Mouse (Mus musculus) gastrocnemius, postnatal 25 days (tissue): ENCODE measurements around the gene Nelfa. TPM values are rescaled to one million over a fixed set of nuclear protein-coding genes. Genes with fewer than 3 reads are reported as not detected.
"Not testable (repeated sequence)": the region's sequence is repeated elsewhere in the genome, so short reads cannot be mapped to it uniquely, and the experiment has no call there.

ENCODE experiments used
- DNase-seq: peaks from one replicate; pipeline ENCODE4 v3.0.0; 2022
- microRNA-seq, 2 experiments: library from miRNA; unstranded; fragments of <30 nt; microRNA quantifications; one replicate each; pipeline ENCODE4 v1.2.0; 2021; ENCODE audit warnings: borderline replicate concordance in 2 of 2
- total RNA-seq, 2 experiments: library from RNA; stranded (reverse); gene quantifications; 1 replicate in 1 of 2; 2 replicates in 1 of 2; pipeline ENCODE4 v1.2.3; 2021

The Nelfa gene
- total RNA-seq, 2 experiments from 2014 or later = 4.7 to 6.6 TPM

DNA sequence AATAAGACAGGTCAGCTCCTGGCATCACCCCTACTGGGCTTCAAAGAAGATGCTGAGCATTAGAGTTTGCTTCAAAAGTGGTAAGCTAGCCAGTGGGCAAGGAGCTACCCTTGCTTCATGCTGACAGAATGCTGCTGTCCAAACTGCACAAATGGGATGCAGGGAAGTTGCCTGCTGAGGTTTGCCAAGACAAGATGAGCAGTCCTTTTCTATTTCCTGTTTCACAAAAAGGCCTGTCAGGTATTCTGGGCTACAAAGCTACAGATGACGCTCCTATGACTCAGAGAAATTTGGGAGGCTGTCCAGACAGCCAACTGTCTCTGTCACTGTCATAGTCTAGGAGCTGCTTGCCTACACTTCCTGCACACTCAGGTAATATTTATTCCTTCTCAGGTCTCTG lies 16.7 kb downstream of the Nelfa start:
- no peak for DNase-seq

DNA sequence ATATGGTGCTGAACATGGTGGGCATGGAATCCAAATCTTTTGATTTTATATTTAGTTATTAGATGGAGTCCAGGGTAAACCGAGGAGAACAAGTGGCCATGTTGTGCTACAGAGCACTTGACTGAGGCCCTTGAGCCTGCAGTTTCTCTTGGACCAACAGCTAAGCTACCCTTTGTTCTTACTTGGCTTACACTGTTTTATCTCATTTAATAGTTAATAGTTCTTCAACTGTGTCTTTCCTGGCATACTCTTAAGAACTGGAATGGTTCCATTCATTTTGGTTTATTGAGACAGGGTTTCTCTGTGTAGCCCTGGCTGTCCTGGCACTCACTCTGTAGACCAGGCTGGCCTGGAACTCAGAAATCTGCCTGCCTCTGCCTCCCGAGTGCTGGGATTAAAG lies 19.6 kb downstream of the Nelfa start:
- DNase-seq = not testable (repeated sequence)

DNA sequence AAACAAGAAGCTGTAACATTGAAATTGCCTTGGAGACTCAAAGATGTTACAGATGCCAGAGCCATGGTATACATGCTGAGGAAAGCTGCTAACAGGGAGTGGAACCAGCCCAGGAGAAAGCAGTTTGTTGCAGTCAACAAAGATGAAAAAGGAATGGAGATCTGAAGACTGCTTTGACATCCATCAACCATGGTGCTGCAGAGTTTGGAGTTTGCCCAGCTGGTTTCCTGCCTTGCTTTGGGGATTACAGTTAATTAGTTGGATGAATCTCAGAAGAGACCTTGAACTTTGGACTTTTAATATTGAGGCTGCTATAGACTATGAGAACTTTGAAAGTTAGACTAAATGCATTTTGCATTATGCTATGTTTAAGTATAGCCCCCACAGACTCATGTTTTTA lies 21.2 kb downstream of the Nelfa start:
- not testable (repeated sequence) for DNase-seq

DNA sequence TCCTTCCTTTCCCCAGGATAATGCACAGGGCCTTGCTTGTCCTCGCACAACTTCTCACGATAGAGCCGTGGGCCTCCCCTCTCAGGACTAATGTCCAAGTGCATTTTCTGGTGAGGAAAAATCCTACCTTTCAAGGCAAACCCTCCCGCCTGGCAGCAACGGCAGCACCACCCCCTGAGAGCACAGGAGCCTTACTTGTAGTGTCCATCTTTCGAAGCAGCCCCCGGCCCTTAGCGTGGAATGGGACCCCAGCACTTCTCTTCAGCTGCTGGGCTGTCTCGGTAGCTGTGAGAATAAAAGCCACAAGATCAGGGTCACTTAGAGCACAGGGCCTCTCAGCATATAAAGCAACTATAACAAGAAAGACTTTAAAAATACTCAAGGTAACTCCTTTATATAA lies 33.0 kb downstream of the Nelfa start:
- no peak for DNase-seq

DNA sequence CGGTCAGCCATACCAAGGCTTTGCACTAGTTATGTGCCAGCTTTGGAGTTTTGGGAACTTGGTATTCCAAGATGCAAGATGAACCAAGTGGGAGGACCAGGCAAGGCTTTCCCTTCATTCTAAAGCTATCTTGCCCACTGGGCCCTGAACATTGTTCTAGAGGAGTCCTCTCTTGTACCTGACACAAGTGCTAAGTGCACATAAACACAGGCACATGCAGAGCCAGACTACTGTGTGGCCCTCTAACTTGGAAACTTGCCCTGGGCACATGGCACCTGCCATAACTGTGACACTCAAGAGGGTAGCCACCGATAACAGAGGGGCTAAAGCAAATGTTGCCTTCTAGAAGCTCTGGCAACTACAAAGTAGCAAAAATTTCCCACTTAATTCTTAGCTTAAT lies 33.5 kb downstream of the Nelfa start:
- DNase-seq = no peak

DNA sequence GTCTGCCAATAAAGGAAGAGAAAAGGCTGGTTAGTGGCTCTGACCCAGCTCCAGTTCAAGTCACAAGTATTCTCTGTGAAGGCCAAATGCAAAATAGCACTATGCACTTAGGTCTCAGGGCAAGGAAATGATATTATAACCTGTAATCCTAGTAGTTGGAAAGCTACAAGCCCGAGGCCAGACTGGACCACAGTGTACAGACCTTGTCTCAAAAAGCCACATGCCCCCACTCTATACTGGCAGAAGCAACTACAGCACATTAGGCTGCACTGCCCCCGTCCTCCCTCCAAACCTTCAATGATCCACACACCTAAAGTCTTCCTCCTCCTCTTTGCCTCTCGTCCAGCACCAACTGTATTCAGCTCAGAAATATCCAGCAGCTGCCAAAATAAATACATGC lies 34.9 kb downstream of the Nelfa start:
- DNase-seq = no peak

DNA sequence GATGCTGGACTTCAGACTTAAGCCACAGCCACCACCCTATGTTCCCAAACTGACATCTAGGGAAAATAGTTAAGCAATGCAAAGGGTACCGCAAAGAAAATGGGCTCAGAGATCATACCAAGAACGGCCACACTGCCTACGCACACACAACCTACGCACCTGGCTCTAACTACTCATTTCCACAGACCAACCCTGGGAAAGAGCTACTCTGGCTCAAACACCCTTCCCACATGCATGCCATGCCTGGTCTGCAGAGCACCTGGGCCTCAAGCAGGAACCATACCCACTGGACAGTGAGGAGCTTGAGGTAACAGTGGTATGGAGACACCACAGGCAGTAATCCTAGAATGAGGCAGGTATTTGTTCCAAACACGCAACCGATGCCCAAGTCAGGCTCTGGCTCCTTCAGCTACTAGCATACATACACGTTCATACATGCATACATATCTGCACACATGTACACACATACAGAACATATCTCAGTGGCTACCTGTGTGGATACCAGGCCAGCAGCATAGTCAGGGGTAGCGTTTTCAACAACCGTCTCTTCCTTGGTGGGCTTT lies 35.4 kb downstream of the Nelfa start:
- no peak for DNase-seq

DNA sequence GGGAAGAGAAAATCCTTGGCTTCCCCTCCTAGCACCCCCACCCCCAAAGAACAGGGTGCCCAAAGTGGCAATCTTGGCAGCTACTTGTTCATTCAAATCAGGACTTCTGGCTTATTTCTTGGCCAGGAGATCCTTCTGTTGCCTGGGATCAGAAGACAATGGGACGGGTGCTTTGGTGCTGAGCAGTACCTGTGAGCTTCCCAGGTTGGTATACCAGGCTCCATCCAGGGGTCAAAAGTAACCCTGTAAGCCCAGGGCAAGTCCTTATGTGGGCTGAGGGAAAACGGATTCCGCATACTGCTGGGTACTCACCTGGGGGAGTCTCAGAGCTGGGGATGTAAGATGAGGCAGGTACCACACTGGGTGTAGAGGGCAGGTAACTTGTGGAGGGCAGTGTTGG lies 36.1 kb downstream of the Nelfa start:
- no peak for DNase-seq

DNA sequence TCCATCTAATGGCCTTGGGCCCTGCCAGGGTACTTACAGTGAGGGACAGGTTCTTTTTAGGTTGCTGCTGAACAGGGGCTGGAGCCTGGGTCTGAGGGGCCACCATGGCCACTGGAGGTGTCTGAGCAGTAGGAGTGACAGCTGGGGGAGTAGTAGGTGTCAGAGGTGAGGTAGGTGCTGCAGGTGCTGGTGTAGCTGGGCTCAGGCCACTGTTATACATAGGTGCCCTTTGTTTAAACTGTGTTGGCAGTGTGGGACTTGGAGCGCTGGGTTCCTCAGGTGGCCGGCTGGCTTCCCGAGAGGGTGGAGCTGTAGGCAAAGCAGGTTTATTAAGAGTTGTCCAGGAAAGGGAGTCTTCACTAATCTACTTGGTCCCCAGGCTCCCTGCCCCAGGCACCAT lies 37.0 kb downstream of the Nelfa start:
- DNase-seq = no peak

DNA sequence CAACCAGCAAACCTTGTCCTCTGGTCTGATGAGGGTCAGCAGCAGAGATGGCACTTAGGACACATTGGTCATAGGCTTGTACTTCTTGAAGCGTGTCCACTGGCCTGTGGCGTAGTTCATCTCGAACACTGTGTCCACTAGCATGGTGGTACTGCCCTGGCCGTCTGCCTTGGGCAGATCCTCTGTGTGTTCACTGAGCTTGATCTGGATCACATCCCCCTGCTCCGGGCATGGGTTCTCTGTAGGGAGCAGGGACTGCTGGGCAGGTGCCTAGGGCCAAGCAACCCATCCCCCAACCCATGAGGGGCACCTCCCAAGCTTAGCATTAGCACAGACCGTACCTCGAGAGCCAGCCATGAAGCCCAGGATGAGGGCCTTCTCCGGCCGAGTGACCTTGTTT lies 37.5 kb downstream of the Nelfa start:
- DNase-seq = no peak

DNA sequence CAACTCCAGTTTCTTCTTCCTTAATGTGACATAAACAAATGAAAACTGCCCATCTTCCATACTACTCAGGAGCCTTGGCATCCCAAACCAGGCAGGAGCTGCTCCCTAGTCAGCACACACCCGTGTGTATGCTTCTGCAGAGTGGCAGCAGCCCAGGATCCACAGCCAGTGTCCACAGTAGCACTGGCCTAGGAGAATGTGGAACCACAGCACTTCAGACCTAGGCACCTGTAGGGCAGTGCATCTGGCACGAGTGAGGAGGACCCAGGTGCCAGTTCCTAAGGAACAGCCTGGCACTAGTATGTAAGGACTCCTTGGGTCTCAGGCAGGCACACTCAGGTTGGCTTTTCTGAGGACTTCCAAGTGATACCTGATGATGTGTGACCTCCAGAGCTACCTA lies 39.1 kb downstream of the Nelfa start:
- DNase-seq = no peak

DNA sequence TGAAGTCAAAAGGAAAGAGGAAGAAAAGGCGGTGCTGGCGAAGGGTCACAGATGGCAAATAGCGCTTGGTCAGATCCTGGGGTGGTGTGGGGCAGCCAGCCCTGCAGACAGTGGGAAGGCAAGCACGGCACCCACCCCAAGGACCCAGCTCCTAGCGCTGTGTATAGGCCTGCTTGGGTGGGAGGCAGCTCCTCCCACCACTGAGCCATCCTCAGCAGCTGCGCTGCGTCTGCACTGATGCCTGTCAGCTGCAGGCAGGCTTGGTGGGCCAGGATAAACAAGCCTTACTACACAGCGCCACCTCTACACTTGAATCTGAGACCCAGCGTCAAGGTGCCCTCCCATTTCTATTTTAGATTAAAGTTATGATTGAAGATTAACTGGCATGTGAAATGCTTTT lies 41.1 kb downstream of the Nelfa start:
- no peak for DNase-seq

DNA sequence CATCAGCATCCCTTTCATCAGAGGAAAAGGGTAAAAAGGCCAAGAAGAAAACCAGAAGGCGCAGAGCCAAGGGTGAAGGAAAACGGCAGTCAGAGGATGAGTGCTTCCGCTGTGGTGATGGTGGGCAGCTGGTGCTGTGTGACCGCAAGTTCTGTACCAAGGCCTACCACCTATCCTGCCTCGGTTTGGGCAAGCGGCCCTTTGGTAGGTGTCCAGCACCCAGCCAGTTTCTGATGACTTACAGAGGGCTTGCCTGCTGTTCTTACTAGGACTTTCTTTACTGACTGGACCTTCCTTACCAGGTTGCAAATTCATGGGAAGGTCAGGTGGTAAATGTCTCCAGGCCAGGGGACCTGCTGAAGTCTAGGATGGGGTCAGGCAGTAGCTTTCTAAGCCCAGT lies 42.8 kb downstream of the Nelfa start:
- DNase-seq = no peak

DNA sequence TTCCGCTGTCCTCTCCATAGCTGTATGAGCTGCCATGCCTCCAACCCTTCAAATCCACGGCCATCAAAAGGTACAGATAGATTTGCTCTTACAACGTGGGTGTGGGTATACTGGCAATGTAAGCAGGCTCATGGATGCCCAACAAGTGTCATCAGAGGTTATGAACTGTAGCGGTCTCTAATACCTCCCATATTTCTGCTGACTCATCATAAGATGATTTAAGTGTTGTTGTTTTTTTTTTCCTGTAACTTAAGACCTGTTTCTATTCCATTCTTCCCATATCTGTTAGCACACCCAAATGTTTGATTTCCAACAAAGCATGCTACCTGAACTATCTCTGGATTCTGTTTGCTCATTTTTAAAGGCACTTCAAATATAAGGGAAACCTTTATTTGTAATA lies 55.1 kb downstream of the Nelfa start:
- DNase-seq = no peak

DNA sequence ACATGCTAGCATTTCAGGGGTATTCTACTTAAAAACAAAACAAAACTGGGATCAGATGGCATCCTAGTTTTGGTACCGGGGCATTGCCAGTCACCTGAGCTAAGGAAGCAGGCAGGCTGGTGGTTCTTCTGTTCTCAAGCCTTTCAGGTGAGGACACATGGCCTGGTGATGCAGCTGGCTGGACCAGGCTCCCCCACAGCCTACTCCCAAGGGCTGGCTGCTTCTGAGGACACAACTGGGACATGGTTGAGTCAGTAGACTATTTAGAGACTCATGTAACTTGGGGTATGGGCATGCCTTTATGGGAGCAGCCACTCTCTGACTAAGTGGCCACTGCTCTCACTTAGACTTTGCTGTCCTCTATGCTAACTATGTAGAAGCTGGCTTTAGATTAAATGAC lies 60.7 kb downstream of the Nelfa start:
- DNase-seq = no peak

DNA sequence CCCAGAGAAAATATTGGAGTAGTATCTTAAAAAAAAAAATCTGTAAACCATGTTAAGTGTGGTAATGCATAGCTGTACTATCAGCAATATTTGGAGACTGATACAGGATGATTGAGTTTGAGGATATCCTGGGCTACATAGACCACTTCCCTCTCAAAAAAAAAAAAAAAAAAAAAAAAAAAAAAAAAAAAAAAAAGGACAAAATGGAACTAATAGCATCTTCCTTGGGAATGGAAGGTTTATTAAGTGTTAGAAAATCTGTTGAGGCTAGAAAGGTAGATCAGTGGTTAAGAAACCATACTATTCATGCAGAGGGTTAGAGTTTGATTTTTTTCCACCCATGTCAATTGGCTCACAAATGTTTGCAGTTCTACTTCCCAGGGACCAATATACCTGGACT lies 78.5 kb downstream of the Nelfa start:
- DNase-seq = no peak

DNA sequence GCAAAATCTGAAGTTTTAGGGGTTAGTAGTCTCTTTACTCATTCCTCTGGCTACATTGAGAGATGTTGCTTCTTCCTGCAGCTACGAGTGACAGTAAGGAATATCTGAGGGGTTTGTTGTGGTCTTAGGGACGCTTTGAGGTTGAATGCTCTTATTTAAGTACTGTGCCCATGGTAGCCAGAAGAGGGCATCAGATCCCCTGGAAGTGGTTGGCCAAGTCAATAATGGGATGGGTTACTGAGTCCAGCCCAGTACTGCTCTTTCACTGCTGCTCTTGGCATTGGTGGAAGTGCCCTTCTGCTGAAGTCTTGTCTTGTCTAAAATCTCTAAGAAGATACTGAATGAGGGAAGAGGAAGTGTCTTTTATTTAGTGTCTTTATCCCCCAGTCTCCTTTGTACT lies 82.2 kb downstream of the Nelfa start:
- no peak for DNase-seq

DNA sequence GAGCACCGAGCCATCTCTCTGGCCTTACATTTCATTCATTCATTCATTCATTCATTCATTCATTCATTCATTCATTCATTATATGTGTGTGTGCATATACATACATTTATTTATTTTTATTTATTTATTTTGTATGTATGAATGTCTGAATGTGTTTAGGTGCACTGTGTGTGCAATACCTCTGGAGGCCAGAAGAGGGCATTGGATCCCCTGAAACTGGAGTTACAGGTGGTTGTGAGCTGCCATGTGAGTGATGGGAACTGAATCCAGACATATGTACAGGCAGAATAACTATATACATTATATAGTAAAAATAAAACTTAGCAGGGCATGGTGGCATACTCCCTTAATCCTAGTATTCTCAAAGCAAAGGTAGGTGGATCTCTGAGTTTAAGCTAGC lies 83.1 kb downstream of the Nelfa start:
- no peak for DNase-seq

DNA sequence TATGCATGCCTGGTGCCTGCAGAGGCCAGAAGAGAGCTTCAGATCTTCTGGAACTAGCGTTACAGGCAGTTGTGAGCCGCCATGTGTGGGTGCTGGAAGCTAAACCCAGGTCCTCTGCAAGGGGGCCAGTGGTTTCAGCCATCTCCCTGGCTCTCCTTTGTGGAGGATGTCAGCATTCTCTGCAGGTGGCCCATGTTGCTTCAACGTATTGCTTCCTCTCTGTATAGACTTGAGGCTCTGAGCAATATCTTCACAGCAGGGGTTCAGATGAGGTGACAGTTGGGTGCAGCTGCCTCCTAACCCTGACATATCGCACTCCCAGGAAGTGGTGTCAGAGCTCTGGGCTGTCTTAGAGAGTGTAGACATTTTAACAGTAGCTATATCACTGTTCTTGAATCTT lies 84.7 kb downstream of the Nelfa start:
- no peak for DNase-seq

Small RNAs within 50 kb of the gene (microRNA-seq; reads per million reads assigned to microRNA genes)
- gene Mir7024 = 0 to 0.26 reads per million in 2 experiments

Other genes with a start within 250 kb of the Nelfa start
- gene Fgfr3, start 214.7 kb downstream of the Nelfa start, total RNA-seq = 1 to 10 TPM; 2.1 to 3.8 TPM
- 10 to 100 TPM; 81.0 to 83.2 TPM for gene Letm1, start 153.6 kb downstream of the Nelfa start, total RNA-seq
- 10 to 100 TPM; 10.1 TPM for gene Nsd2, start 115.7 kb downstream of the Nelfa start, total RNA-seq
- gene Gm1673, start 47.0 kb upstream of the Nelfa start, total RNA-seq = not detected
- gene Nat8l, start 59.6 kb upstream of the Nelfa start, total RNA-seq = under 1 TPM; 0.08 to 0.59 TPM
- under 1 TPM in 1 of 2 experiments, not detected in 1; 0.87 TPM for gene Poln, start 233.0 kb upstream of the Nelfa start, total RNA-seq
- 1 to 10 TPM; 3.4 to 3.7 TPM for gene Haus3, start 233.1 kb upstream of the Nelfa start, total RNA-seq